Comparison of ENCODE assay signal across 10 mouse cellular contexts in the genomic region with DNA sequence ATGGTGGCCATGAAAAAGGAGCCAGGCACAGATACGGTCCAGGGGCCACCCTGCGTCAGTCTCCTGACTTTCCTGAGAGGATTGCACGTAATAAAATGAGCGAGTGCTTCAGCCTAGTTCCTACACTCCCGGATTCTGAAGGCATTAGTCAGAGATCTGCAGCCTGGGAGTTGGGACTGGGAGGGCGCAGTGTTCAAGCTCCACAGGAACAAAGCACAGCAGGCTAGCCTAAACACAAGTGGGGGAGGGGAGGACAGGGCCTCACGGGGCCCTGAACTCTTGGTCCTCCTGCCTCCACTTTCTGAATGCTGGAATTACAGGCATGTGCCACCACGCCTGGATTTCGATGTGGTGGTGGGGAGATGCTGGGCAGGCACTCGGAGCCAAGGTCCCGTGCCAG. TPM values are rescaled to one million over a fixed set of nuclear protein-coding genes. Genes with fewer than 3 reads are reported as not detected.
DNase-seq lines count a peak whose midpoint lies in the region; ATAC-seq and TF ChIP-seq lines count a peak whose summit lies in the region.
"Had no signal": no experiment of that assay in that cellular context is flagged by ENCODE, and none has a peak within 500 bp of the region (broad histone marks: within the 10 kb centered on the region; RNA-seq: fewer than 3 reads in every experiment).

No protein-coding gene starts in this region.

- no peak overlapping the region for H3K9ac ChIP-seq in kidney, postnatal 0 days (ENCODE audit: low read depth, low read length)
- 0 out of 2 replicates have a peak overlapping the region, but pooled peaks have one; percentile 1 for H3K9ac ChIP-seq in intestine, postnatal 0 days (ENCODE audit: low read depth, low read length)
- no peak overlapping the region for H3K9ac ChIP-seq in midbrain, postnatal 0 days (replicated peaks; ENCODE audit: low read length, poor library complexity, severe bottlenecking)

- H3K27ac ChIP-seq in kidney, postnatal 0 days, result peak overlapping the region; percentile 68
- H3K27ac ChIP-seq in brown adipose tissue, adult 24 weeks (replicated peaks; ENCODE audit: low read depth, low read length), result peak overlapping the region; percentile 93
- H3K27ac ChIP-seq in intestine, postnatal 0 days (ENCODE audit: low read depth, low read length), result peak overlapping the region; percentile 93
- peak overlapping the region; percentile 6; the same call in 1 of the 2 replicates for H3K27ac ChIP-seq in midbrain, postnatal 0 days (ENCODE audit: low read depth, low read length)

- peak; percentile 38 for DNase-seq in kidney, postnatal 0 days (ENCODE audit: low spot score)
- DNase-seq in kidney, postnatal 10 days, result no peak
- no peak for DNase-seq in midbrain, postnatal 0 days (ENCODE audit: low spot score)
- no peak for DNase-seq in cerebellum, adult 9-11 months
- no peak for DNase-seq in cerebellum, adult 8-10 months
- no peak for DNase-seq in thymus, adult 18-20 months
- DNase-seq: layer of hippocampus, postnatal 36 days; thymus, postnatal 14 days had no signal

- no peaks in the 10 kb centered on the region for H3K27me3 ChIP-seq in kidney, postnatal 0 days (ENCODE audit: insufficient read depth, low read length)
- no peaks in the 10 kb centered on the region for H3K27me3 ChIP-seq in intestine, postnatal 0 days (replicated peaks; ENCODE audit: control insufficient read depth, insufficient read depth, low read length)
- no peaks in the 10 kb centered on the region for H3K27me3 ChIP-seq in midbrain, postnatal 0 days (ENCODE audit: insufficient read depth, low read length)

- no peak overlapping the region for H3K4me3 ChIP-seq in kidney, postnatal 0 days (replicated peaks; ENCODE audit: low read depth, low read length)
- 0 out of 2 replicates have a peak overlapping the region, but pooled peaks have one; percentile 4 for H3K4me3 ChIP-seq in brown adipose tissue, adult 24 weeks (ENCODE audit: insufficient read depth, low read depth, low read length)
- H3K4me3 ChIP-seq in intestine, postnatal 0 days (ENCODE audit: low read depth, low read length), result no peak overlapping the region
- no peak overlapping the region for H3K4me3 ChIP-seq in midbrain, postnatal 0 days (ENCODE audit: low read depth, low read length)

- H3K4me2 ChIP-seq in kidney, postnatal 0 days (ENCODE audit: low read length), result 0 out of 2 replicates have a peak overlapping the region, but pooled peaks have one; percentile 9
- peak overlapping the region; percentile 46 for H3K4me2 ChIP-seq in intestine, postnatal 0 days (replicated peaks; ENCODE audit: low read depth)
- no peak overlapping the region for H3K4me2 ChIP-seq in midbrain, postnatal 0 days (ENCODE audit: low read depth, low read length, poor library complexity, severe bottlenecking)

- 50% methylated on average over 11 of the region's 11 CpGs for WGBS in kidney, postnatal 0 days
- 16% methylated on average over 11 of the region's 11 CpGs for WGBS in intestine, postnatal 0 days
- 40% methylated on average over 11 of the region's 11 CpGs for WGBS in midbrain, postnatal 0 days

- TF ChIP-seq CTCF in kidney, postnatal 0 days (IDR thresholded peaks at IDR 0.05; ENCODE audit: low read depth), result no peak
- no peak for TF ChIP-seq CTCF in intestine, postnatal 0 days (IDR thresholded peaks at IDR 0.05; ENCODE audit: low read depth)
- TF ChIP-seq CTCF in midbrain, postnatal 0 days (IDR thresholded peaks at IDR 0.05), result no peak

- no peaks in the 10 kb centered on the region for H3K9me3 ChIP-seq in kidney, postnatal 0 days (replicated peaks; ENCODE audit: low read length)
- no peaks in the 10 kb centered on the region for H3K9me3 ChIP-seq in intestine, postnatal 0 days (ENCODE audit: control insufficient read depth)
- no peaks in the 10 kb centered on the region for H3K9me3 ChIP-seq in midbrain, postnatal 0 days (ENCODE audit: low read length)

- peaks cover 40% of the 10 kb centered on the region for H3K4me1 ChIP-seq in kidney, postnatal 0 days (replicated peaks; ENCODE audit: insufficient read depth, low read length)
- peaks cover 56% of the 10 kb centered on the region for H3K4me1 ChIP-seq in brown adipose tissue, adult 24 weeks (ENCODE audit: control insufficient read depth, insufficient read depth, insufficient read length, low read length)
- H3K4me1 ChIP-seq in intestine, postnatal 0 days (replicated peaks; ENCODE audit: control insufficient read depth, insufficient read depth, low read length), result peaks cover 55% of the 10 kb centered on the region
- no peaks in the 10 kb centered on the region for H3K4me1 ChIP-seq in midbrain, postnatal 0 days (ENCODE audit: insufficient read depth, low read length)

- no peak for ATAC-seq in kidney, postnatal 0 days (replicated peaks; ENCODE audit: low FRiP score, low read depth)
- ATAC-seq in intestine, postnatal 0 days, result peak; percentile 83
- ATAC-seq in midbrain, postnatal 0 days (ENCODE audit: low FRiP score), result no peak

- H3K36me3 ChIP-seq in kidney, postnatal 0 days (ENCODE audit: insufficient read depth, low read length), result peaks cover 34% of the 10 kb centered on the region; the same call in 1 of the 2 replicates
- peaks cover 49% of the 10 kb centered on the region for H3K36me3 ChIP-seq in intestine, postnatal 0 days (ENCODE audit: control insufficient read depth, insufficient read depth)
- peaks cover 62% of the 10 kb centered on the region for H3K36me3 ChIP-seq in midbrain, postnatal 0 days (ENCODE audit: insufficient read depth, low read length)

RNA-seq across cellular contexts. Expression of gene Kctd10, which starts 7.7 kb away (rescaled TPM):
- polyA plus RNA-seq in kidney, postnatal 0 days (2015; fragmentation: Nextera tagmentation; extraction: Ambion mirVana), result 80.5 and 89.7 TPM in 2 replicates
- 21.5 and 25.5 TPM in 2 replicates for polyA plus RNA-seq in brown adipose tissue, adult 24 weeks (2012; ENCODE audit: insufficient read depth, insufficient read length, missing spikeins)
- 112 and 118 TPM in 2 replicates for polyA plus RNA-seq in intestine, postnatal 0 days (2015; fragmentation: Nextera tagmentation; extraction: Ambion mirVana)
- 49.7 and 65.1 TPM in 2 replicates for total RNA-seq in midbrain, postnatal 0 days (2014; rRNA removed)
- 51.8 and 54.5 TPM in 2 replicates for polyA plus RNA-seq in midbrain, postnatal 0 days (2015; fragmentation: Nextera tagmentation; extraction: Ambion mirVana)

RNA-seq across cellular contexts. Expression of gene Ube3b, which starts 7.8 kb away (rescaled TPM):
- polyA plus RNA-seq in kidney, postnatal 0 days (2015; fragmentation: Nextera tagmentation; extraction: Ambion mirVana), result 28.6 and 30.8 TPM in 2 replicates
- polyA plus RNA-seq in brown adipose tissue, adult 24 weeks (2012; ENCODE audit: insufficient read depth, insufficient read length, missing spikeins), result 47.6 and 51.4 TPM in 2 replicates
- polyA plus RNA-seq in intestine, postnatal 0 days (2015; fragmentation: Nextera tagmentation; extraction: Ambion mirVana), result 23.0 and 24.8 TPM in 2 replicates
- total RNA-seq in midbrain, postnatal 0 days (2014; rRNA removed), result 47.3 and 58.3 TPM in 2 replicates
- 26.8 and 26.9 TPM in 2 replicates for polyA plus RNA-seq in midbrain, postnatal 0 days (2015; fragmentation: Nextera tagmentation; extraction: Ambion mirVana)

Comparison
In these comparisons a context has a peak if more than half of its experiments do, and no peak if none do; other contexts are left out.
1. H3K27ac ChIP-seq: peak in every context shown above with its lines; median percentile 93 in brown adipose tissue, adult 24 weeks; 93 in intestine, postnatal 0 days; 68 in kidney, postnatal 0 days; 6 in midbrain, postnatal 0 days.